17 mouse cellular contexts compared by ENCODE assay signal in genomic region chr1:177454492-177454891, GRCm38 (mm10). TPM values are rescaled to one million over a fixed set of nuclear protein-coding genes. Genes with fewer than 3 reads are reported as not detected.
DNase-seq lines count a peak whose midpoint lies in the region; ATAC-seq and TF ChIP-seq lines count a peak whose summit lies in the region.
"Had no signal": no experiment of that assay in that cellular context is flagged by ENCODE, and none has a peak within 500 bp of the region (broad histone marks: within the 10 kb centered on the region; RNA-seq: fewer than 3 reads in every experiment).

No protein-coding gene starts in this region.

- TF ChIP-seq CTCF in cerebellum, adult 2 months (IDR thresholded peaks at IDR 0.05; ENCODE audit: borderline replicate concordance, insufficient read depth, low read depth, low read length) = no peak
- TF ChIP-seq CTCF in layer of hippocampus, adult 2 months (conservative IDR thresholded peaks at IDR 0.05) = no peak

- H3K27me3 ChIP-seq in cerebellum, adult 2 months (ENCODE audit: control insufficient read depth, insufficient read depth, low read length) = no peaks in the 10 kb centered on the region
- H3K27me3 ChIP-seq in forebrain, embryonic 15.5 days = no peaks in the 10 kb centered on the region
- H3K27me3 ChIP-seq in forebrain, embryonic 13.5 days = no peaks in the 10 kb centered on the region
- H3K27me3 ChIP-seq: embryonic facial prominence, embryonic 12.5 days; heart, embryonic 12.5 days; intestine, embryonic 15.5 days had no signal

- 0 out of 2 replicates have a peak, but pooled peaks cover 3% of the 10 kb centered on the region for H3K36me3 ChIP-seq in forebrain, embryonic 15.5 days
- no peaks in the 10 kb centered on the region for H3K36me3 ChIP-seq in forebrain, embryonic 13.5 days (ENCODE audit: poor library complexity, severe bottlenecking)
- H3K36me3 ChIP-seq: embryonic facial prominence, embryonic 12.5 days; G1E; heart, embryonic 12.5 days; intestine, embryonic 15.5 days had no signal

- no peak for DNase-seq in cerebellum, adult 2 months
- no peak for DNase-seq in cerebellum, postnatal 4 days (ENCODE audit: low spot score in 2 of 2)
- DNase-seq in layer of hippocampus, adult 2 months (ENCODE audit: low spot score in 2 of 2) = no peak
- DNase-seq in layer of hippocampus, adult 18-20 months (ENCODE audit: low spot score in 2 of 2) = no peak
- DNase-seq in heart, adult 18-20 months = no peak
- DNase-seq: adrenal gland, postnatal 10 days; gastrocnemius, postnatal 14 days had no signal

- WGBS in cerebellum, adult 2 months = 33% methylated on average over 6 of the region's 6 CpGs
- 85% methylated on average over 6 of the region's 6 CpGs for WGBS in forebrain, embryonic 15.5 days
- WGBS in forebrain, embryonic 13.5 days = 83% methylated on average over 6 of the region's 6 CpGs

- TF ChIP-seq POLR2A in cerebellum, adult 2 months (IDR thresholded peaks at IDR 0.05; ENCODE audit: borderline replicate concordance, insufficient read depth, low read length) = no peak

- no peak overlapping the region for H3K9ac ChIP-seq in forebrain, embryonic 15.5 days (replicated peaks)
- no peak overlapping the region for H3K9ac ChIP-seq in forebrain, embryonic 13.5 days
- H3K9ac ChIP-seq: embryonic facial prominence, embryonic 12.5 days; heart, embryonic 12.5 days; hindbrain, embryonic 14.5 days; intestine, embryonic 15.5 days had no signal

- no peak for ATAC-seq in forebrain, embryonic 15.5 days (replicated peaks)
- no peak for ATAC-seq in forebrain, embryonic 13.5 days
- peak; percentile 40 for ATAC-seq in activated CD4-positive, CD25-positive, alpha-beta regulatory T cell, adult 4 months
- ATAC-seq: forebrain, embryonic 14.5 days had no signal

- H3K9me3 ChIP-seq in forebrain, embryonic 15.5 days = no peaks in the 10 kb centered on the region
- no peaks in the 10 kb centered on the region for H3K9me3 ChIP-seq in forebrain, embryonic 13.5 days (replicated peaks)
- H3K9me3 ChIP-seq: embryonic facial prominence, embryonic 12.5 days; G1E; heart, embryonic 12.5 days; hindbrain, embryonic 10.5 days; intestine, embryonic 15.5 days had no signal

- H3K4me2 ChIP-seq in forebrain, embryonic 15.5 days (replicated peaks) = no peak overlapping the region
- H3K4me2 ChIP-seq in forebrain, embryonic 13.5 days = no peak overlapping the region
- H3K4me2 ChIP-seq: embryonic facial prominence, embryonic 12.5 days; heart, embryonic 12.5 days; hindbrain, embryonic 14.5 days had no signal

- H3K4me3 ChIP-seq in cerebellum, adult 2 months (replicated peaks; ENCODE audit: insufficient read depth, low read depth, low read length) = peak overlapping the region; percentile 41
- no peak overlapping the region for H3K4me3 ChIP-seq in forebrain, embryonic 15.5 days
- H3K4me3 ChIP-seq in forebrain, embryonic 13.5 days = no peak overlapping the region
- H3K4me3 ChIP-seq in layer of hippocampus, adult 2 months = peak overlapping the region; percentile 10; the same call in 1 of the 2 replicates
- H3K4me3 ChIP-seq: embryonic facial prominence, embryonic 12.5 days; heart, embryonic 12.5 days; hindbrain, embryonic 10.5 days; intestine, embryonic 15.5 days had no signal

- H3K4me1 ChIP-seq in cerebellum, adult 2 months (ENCODE audit: control insufficient read depth, insufficient read depth, low read length) = peaks cover 27% of the 10 kb centered on the region
- H3K4me1 ChIP-seq in forebrain, embryonic 15.5 days = peaks cover 37% of the 10 kb centered on the region
- peaks cover 59% of the 10 kb centered on the region for H3K4me1 ChIP-seq in forebrain, embryonic 13.5 days
- H3K4me1 ChIP-seq: heart, embryonic 12.5 days; intestine, embryonic 15.5 days had no signal

- peak overlapping the region; percentile 88; the same call in 1 of the 2 replicates for H3K27ac ChIP-seq in cerebellum, adult 2 months (ENCODE audit: insufficient read depth, low read length)
- peak overlapping the region; percentile 62 for H3K27ac ChIP-seq in forebrain, embryonic 15.5 days (replicated peaks)
- H3K27ac ChIP-seq in forebrain, embryonic 13.5 days = no peak overlapping the region
- peak overlapping the region; percentile 91 for H3K27ac ChIP-seq in layer of hippocampus, adult 2 months
- H3K27ac ChIP-seq: embryonic facial prominence, embryonic 12.5 days; hindbrain, embryonic 10.5 days; hindbrain, embryonic 14.5 days; intestine, embryonic 15.5 days had no signal

RNA-seq across cellular contexts. Expression of gene Zbtb18, which starts 12.3 kb away (rescaled TPM):
- 193 and 234 TPM in 2 replicates for polyA plus RNA-seq in cerebellum, adult 2 months (2012; rRNA removed)
- polyA plus RNA-seq in forebrain, embryonic 15.5 days (2015; fragmentation: Nextera tagmentation; extraction: Ambion mirVana) = 136 and 150 TPM in 2 replicates
- polyA plus RNA-seq in forebrain, embryonic 13.5 days (2015; fragmentation: Nextera tagmentation; extraction: Ambion mirVana) = 59.8 and 88.1 TPM in 2 replicates
- total RNA-seq in layer of hippocampus, adult 2 months (2021) = 100 to 1,000 TPM; 585 to 647 TPM
- 100 to 1,000 TPM; 537 TPM for total RNA-seq in layer of hippocampus, adult 18-20 months (2021)
- 1 to 10 TPM; 2.2 to 3.8 TPM for polyA plus RNA-seq in activated CD4-positive, CD25-positive, alpha-beta regulatory T cell, adult 4 months (2017; shearing (Covaris generic))
- 10 to 100 TPM; 42.2 to 49.5 TPM for total RNA-seq in heart, adult 18-20 months (2021)

Comparison
In these comparisons a context has a peak if more than half of its experiments do, and no peak if none do; other contexts are left out.
1. H3K4me3 ChIP-seq: peak in cerebellum, adult 2 months (single experiment) and layer of hippocampus, adult 2 months (single experiment); none in forebrain, embryonic 15.5 days (single experiment) and forebrain, embryonic 13.5 days (single experiment).
2. RNA of gene Zbtb18, which starts 12.3 kb away (polyA plus RNA-seq): 193 to 234 TPM in cerebellum, adult 2 months, 136 to 150 TPM in forebrain, embryonic 15.5 days and 59.8 to 88.1 TPM in forebrain, embryonic 13.5 days; 2.2 to 3.8 TPM in activated CD4-positive, CD25-positive, alpha-beta regulatory T cell, adult 4 months; every median in the first group is over 10 times any median in the second.